Mouse (Mus musculus): ENCODE data around the gene Surf4. TPM values are rescaled to one million over a fixed set of nuclear protein-coding genes. Genes with fewer than 3 reads are reported as not detected.
A peak's percentile ranks its signal among the peaks of the same experiment; 100 is the strongest.

Gene Surf4
- polyA plus RNA-seq (2015; fragmentation: Nextera tagmentation; extraction: Ambion mirVana): 105 and 112 TPM in 2 replicates

DNA sequence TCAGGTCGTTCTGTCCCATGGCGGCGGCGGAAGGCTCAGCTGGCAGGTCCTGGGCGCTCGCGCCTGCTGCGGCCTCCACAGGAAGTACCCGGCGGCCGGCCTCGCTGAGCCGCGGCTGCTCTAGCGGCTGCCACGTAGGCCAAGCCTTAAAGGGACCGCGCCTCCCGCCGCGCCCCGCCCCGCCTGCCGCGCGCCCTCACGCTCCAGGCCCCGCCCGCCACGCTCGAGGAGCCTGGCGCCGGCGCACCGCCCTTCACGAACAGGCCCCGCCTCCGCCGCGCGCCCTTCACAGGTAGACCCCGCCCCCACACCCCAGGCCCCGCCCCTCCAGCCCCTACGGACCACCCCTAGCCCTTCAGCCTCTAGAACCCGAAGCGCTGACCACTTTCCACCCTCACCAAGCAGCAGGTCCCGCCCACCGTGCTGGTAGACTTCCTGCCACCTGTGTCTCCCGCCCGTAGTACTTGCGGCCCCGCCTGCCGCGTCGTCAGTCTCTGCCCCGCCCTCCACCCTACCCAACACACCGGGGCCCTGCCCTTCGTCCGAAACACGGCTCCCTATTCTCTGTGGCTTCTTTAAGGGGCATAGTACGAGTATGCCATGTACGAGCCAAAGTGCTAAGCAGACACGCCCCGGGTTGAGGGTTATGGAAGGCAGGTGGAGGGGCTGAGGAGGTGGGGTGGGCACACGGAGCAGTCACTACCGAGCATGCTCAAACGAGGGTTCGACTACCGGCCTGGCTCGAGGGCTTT, at the start of gene Surf4, which contains the start of gene Stkld1:
Gene Surf4, minus strand, starts transcription at position 625 of the 752 bp plus-strand sequence.
Gene Stkld1, plus strand, starts transcription at position 744 of the 752 bp plus-strand sequence.
- H3K36me3 ChIP-seq (replicated peaks; ENCODE audit: insufficient read depth, low read length): peaks cover 12% of the 10 kb centered on the region
- H3K27ac ChIP-seq (ENCODE audit: low read depth): peak within 1 kb of the TSS; percentile 98
- WGBS (ENCODE audit: insufficient replicate concordance): 2% methylated on average over 32 of the region's 70 CpGs
- peak within 1 kb of the TSS; percentile 100 for H3K9ac ChIP-seq (replicated peaks)
- no peaks in the 10 kb centered on the region for H3K9me3 ChIP-seq (ENCODE audit: low read length)
- peak within 1 kb of the TSS; percentile 94 for H3K4me2 ChIP-seq (ENCODE audit: low read depth, low read length)
- DNase-seq (peak; percentile 98), ATAC-seq (peak; percentile 95)
- TF ChIP-seq CTCF (IDR thresholded peaks at IDR 0.05; ENCODE audit: low read depth) (no peak), EP300 (IDR thresholded peaks at IDR 0.05; ENCODE audit: low read depth) (no peak)
- H3K27me3 ChIP-seq (ENCODE audit: insufficient read depth, low read length): no peaks in the 10 kb centered on the region
- H3K4me1 ChIP-seq (ENCODE audit: insufficient read depth): peaks cover 34% of the 10 kb centered on the region
- peak within 1 kb of the TSS; percentile 97 for H3K4me3 ChIP-seq (ENCODE audit: low read depth, low read length)

DNA sequence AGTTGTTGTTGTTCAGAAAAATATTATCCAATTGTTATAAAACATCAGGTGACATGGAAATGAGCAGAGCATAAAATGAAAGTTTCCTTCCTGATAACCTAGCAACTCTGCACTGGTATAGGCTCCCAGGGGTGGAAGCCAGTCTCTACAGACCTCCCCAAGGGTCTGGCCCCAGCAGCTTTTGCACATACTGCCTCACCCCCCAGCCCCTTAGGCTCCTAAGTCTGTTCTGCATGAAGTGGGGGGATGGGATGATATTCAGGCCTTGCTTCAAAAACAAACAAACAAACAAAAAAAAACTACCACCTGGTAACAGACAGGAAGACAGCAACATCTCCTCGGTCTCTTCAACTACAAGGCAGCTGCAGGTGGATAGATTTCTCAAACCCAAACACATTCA, 46.6 kb upstream of the Surf4 start:
- no peak overlapping the region for H3K9ac ChIP-seq (replicated peaks)
- no peaks in the 10 kb centered on the region for H3K9me3 ChIP-seq (ENCODE audit: low read length)
- H3K27ac ChIP-seq (ENCODE audit: low read depth): no peak overlapping the region
- H3K4me1 ChIP-seq (ENCODE audit: insufficient read depth): peaks cover 9% of the 10 kb centered on the region
- 50% methylated on average over 1 of the region's 1 CpGs for WGBS (ENCODE audit: insufficient replicate concordance)
- H3K36me3 ChIP-seq (replicated peaks; ENCODE audit: insufficient read depth, low read length): no peaks in the 10 kb centered on the region
- DNase-seq (no peak), ATAC-seq (no peak)
- no peak overlapping the region for H3K4me2 ChIP-seq (ENCODE audit: low read depth, low read length)
- no peak overlapping the region for H3K4me3 ChIP-seq (ENCODE audit: low read depth, low read length)
- H3K27me3 ChIP-seq (ENCODE audit: insufficient read depth, low read length): no peaks in the 10 kb centered on the region
- TF ChIP-seq CTCF (IDR thresholded peaks at IDR 0.05; ENCODE audit: low read depth) (no peak), EP300 (IDR thresholded peaks at IDR 0.05; ENCODE audit: low read depth) (no peak)

DNA sequence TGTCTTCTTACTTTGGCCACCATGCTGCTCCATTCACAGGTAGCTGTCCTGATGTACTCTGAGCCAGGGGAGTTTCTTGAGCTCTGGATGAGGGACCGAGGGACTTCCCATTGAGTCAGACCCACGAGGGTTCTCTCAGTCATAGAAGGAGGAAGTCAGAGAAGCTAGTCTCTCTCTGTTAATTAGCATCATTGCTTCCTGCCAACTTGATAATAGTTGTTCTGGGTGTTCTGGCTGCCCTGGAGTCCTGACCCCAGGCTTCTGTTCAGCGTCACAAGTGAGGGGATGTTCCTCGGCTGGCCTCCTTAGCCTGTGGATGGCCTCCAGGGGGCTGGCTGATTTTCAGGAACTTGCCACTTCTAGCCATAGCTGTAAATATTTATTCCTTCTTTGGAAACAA, 40.2 kb upstream of the Surf4 start:
- Histone ChIP-seq H3K4me1 (ENCODE audit: insufficient read depth) (0 out of 2 replicates have a peak, but pooled peaks cover 9% of the 10 kb centered on the region), H3K27me3 (ENCODE audit: insufficient read depth, low read length) (no peaks in the 10 kb centered on the region), H3K27ac (ENCODE audit: low read depth) (peak overlapping the region; percentile 66; the same call in 1 of the 2 replicates), H3K9ac (replicated peaks) (no peak overlapping the region), H3K9me3 (ENCODE audit: low read length) (no peaks in the 10 kb centered on the region), H3K4me3 (ENCODE audit: low read depth, low read length) (no peak overlapping the region), H3K36me3 (replicated peaks; ENCODE audit: insufficient read depth, low read length) (no peaks in the 10 kb centered on the region), H3K4me2 (ENCODE audit: low read depth, low read length) (no peak overlapping the region)
- TF ChIP-seq EP300 (IDR thresholded peaks at IDR 0.05; ENCODE audit: low read depth) (no peak; the same call in 1 of the 2 replicates), CTCF (IDR thresholded peaks at IDR 0.05; ENCODE audit: low read depth) (0 out of 2 replicates have a peak, but pooled peaks have one; percentile 7)
- DNase-seq (no peak), ATAC-seq (peak; percentile 73)
- WGBS (ENCODE audit: insufficient replicate concordance): 19% methylated on average over 4 of the region's 4 CpGs

DNA sequence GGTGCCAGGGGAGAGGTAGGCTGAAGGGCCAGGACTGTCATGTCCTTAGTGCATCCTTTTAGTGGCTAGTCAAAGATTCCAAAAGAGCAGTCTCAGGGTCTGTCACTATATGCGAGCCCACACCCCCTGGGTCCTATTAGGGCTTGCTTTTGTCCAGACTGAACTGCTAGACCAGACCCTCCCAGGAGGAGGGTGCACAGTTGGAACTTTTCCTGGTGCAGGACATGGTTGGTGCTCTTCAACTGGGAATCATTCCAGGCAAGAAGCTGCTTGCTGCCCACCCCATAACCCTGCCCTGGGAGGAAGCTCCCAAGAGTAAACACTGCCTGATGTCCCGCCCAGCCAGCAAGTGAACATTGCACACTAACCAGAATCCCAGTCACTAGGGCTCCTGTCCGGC, 39.4 kb upstream of the Surf4 start, which contains the start of gene Adamts13:
Gene Adamts13, plus strand, starts transcription at position 301 of the 400 bp plus-strand sequence.
- no peak within 1 kb of the TSS for H3K4me2 ChIP-seq (ENCODE audit: low read depth, low read length)
- H3K9ac ChIP-seq (replicated peaks): no peak within 1 kb of the TSS
- H3K4me3 ChIP-seq (ENCODE audit: low read depth, low read length): no peak within 1 kb of the TSS
- no peak; the same call in 1 of the 2 replicates for ATAC-seq
- 44% methylated on average over 3 of the region's 3 CpGs for WGBS (ENCODE audit: insufficient replicate concordance)
- H3K4me1 ChIP-seq (ENCODE audit: insufficient read depth): 0 out of 2 replicates have a peak, but pooled peaks cover 9% of the 10 kb centered on the region
- H3K36me3 ChIP-seq (replicated peaks; ENCODE audit: insufficient read depth, low read length): no peaks in the 10 kb centered on the region
- H3K27me3 ChIP-seq (ENCODE audit: insufficient read depth, low read length): no peaks in the 10 kb centered on the region
- H3K9me3 ChIP-seq (ENCODE audit: low read length): no peaks in the 10 kb centered on the region
- H3K27ac ChIP-seq (ENCODE audit: low read depth): peak within 1 kb of the TSS; percentile 66
- TF ChIP-seq CTCF (IDR thresholded peaks at IDR 0.05; ENCODE audit: low read depth) (no peak), EP300 (IDR thresholded peaks at IDR 0.05; ENCODE audit: low read depth) (no peak)
- no peak for DNase-seq

DNA sequence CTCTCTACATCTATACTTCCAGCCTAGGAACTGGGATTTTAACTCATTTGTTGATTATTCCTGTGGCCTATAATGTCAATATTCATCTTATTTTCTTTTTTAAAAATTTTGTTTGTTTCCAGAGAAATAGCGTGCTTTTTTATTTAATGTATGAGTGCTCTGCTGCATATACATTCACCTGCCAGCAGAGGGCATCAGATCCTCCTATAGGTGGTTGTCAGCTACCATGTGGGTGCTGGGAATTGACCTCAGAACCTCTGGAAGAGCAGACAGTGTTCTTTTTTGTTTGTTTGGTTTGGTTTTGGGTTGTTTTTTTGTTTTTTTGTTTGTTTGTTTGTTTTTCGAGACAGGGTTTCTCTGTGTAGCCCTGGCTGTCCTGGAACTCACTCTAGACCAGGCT, 33.5 kb upstream of the Surf4 start:
- Histone ChIP-seq H3K9ac (replicated peaks) (no peak overlapping the region), H3K27ac (ENCODE audit: low read depth) (no peak overlapping the region), H3K4me1 (ENCODE audit: insufficient read depth) (peaks cover 16% of the 10 kb centered on the region), H3K36me3 (replicated peaks; ENCODE audit: insufficient read depth, low read length) (no peaks in the 10 kb centered on the region), H3K9me3 (ENCODE audit: low read length) (peaks cover 4% of the 10 kb centered on the region), H3K27me3 (ENCODE audit: insufficient read depth, low read length) (no peaks in the 10 kb centered on the region), H3K4me2 (ENCODE audit: low read depth, low read length) (no peak overlapping the region), H3K4me3 (ENCODE audit: low read depth, low read length) (no peak overlapping the region)
- ATAC-seq (no peak), DNase-seq (no peak)
- TF ChIP-seq EP300 (IDR thresholded peaks at IDR 0.05; ENCODE audit: low read depth) (no peak), CTCF (IDR thresholded peaks at IDR 0.05; ENCODE audit: low read depth) (peak; percentile 44)
- 68% methylated on average over 2 of the region's 2 CpGs for WGBS (ENCODE audit: insufficient replicate concordance)

DNA sequence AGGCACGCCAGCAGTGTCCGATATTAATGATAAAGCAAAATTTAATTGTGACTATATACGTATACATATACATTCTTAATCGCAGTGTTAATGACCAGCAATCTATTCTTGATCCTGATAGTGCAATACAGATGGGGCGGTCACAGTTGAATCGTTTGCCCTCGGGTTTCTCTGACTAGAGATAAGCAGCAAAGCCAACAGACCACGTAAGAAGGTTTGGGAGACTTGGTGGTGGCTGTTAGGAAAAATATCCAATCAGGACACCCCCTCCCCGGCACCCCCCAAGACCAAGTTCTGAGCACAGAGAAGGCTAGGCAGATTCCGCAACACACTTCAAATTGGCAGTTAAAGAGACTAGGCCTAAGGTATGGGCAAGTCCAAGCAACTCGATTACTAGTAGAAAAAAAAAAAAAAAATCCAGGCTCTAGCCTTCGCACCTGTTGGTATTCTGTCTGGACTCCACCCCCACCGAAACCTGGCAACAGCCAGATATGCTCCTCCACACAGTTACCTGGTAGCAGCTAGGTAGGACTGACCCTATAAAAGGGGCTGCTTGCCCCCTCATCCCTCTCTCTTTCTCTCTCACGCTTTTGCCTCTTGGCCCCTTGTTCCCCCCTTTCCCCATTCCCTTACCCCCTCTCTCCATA, 31.1 kb upstream of the Surf4 start:
- Histone ChIP-seq H3K36me3 (replicated peaks; ENCODE audit: insufficient read depth, low read length) (peaks cover 18% of the 10 kb centered on the region), H3K4me2 (ENCODE audit: low read depth, low read length) (peak overlapping the region; percentile 82), H3K4me1 (ENCODE audit: insufficient read depth) (peaks cover 24% of the 10 kb centered on the region), H3K27ac (ENCODE audit: low read depth) (peak overlapping the region; percentile 100), H3K9ac (replicated peaks) (peak overlapping the region; percentile 90), H3K9me3 (ENCODE audit: low read length) (peaks cover 4% of the 10 kb centered on the region), H3K4me3 (ENCODE audit: low read depth, low read length) (peak overlapping the region; percentile 86), H3K27me3 (ENCODE audit: insufficient read depth, low read length) (no peaks in the 10 kb centered on the region)
- ATAC-seq (peak; percentile 18), DNase-seq (no peak)
- TF ChIP-seq CTCF (IDR thresholded peaks at IDR 0.05; ENCODE audit: low read depth) (no peak), EP300 (IDR thresholded peaks at IDR 0.05; ENCODE audit: low read depth) (peak; percentile 54)
- WGBS (ENCODE audit: insufficient replicate concordance): 18% methylated on average over 14 of the region's 14 CpGs
